Mouse (Mus musculus): ENCODE results near the gene Pnp. TPM values are rescaled to one million over a fixed set of nuclear protein-coding genes. Genes with fewer than 3 reads are reported as not detected.
"Not testable (repeated sequence)": the region's sequence is repeated elsewhere in the genome, so short reads cannot be mapped to it uniquely, and the experiment has no call there.

The Pnp gene
- polyA plus RNA-seq, 1 experiment from 2014 or later, result 75.2 TPM

- Histone ChIP-seq H3K36me3 (ENCODE audit: control insufficient read depth, insufficient read depth) (no peaks in the 10 kb centered on the region), H3K27ac (ENCODE audit: low read length) (no peak overlapping the region), H3K4me1 (ENCODE audit: control insufficient read depth, low read depth, low read length) (peaks cover 3% of the 10 kb centered on the region; the same call in 1 of the 2 replicates), H3K27me3 (ENCODE audit: control insufficient read depth, insufficient read depth, low read depth, low read length) (no peaks in the 10 kb centered on the region), H3K4me2 (ENCODE audit: low read depth, low read length) (no peak overlapping the region), H3K9ac (ENCODE audit: low read depth, low read length) (no peak overlapping the region), H3K9me3 (replicated peaks; ENCODE audit: control insufficient read depth, low read length) (no peaks in the 10 kb centered on the region), H3K4me3 (ENCODE audit: low read depth, low read length) (no peak overlapping the region)
- no peak for ATAC-seq (ENCODE audit: low read depth)
- WGBS (ENCODE audit: insufficient replicate concordance), result 26% methylated on average over 9 of the region's 9 CpGs
Measured at GRCm38 (mm10) chr14:50976674-50977073, 45.8 kb downstream of the Pnp start.

- not testable (repeated sequence) for H3K4me1 ChIP-seq (ENCODE audit: control insufficient read depth, low read depth, low read length); H3K27ac ChIP-seq (ENCODE audit: low read length); H3K9ac ChIP-seq (ENCODE audit: low read depth, low read length); H3K4me3 ChIP-seq (ENCODE audit: low read depth, low read length); H3K27me3 ChIP-seq (ENCODE audit: control insufficient read depth, insufficient read depth, low read depth, low read length); H3K36me3 ChIP-seq (ENCODE audit: control insufficient read depth, insufficient read depth); H3K4me2 ChIP-seq (ENCODE audit: low read depth, low read length); H3K9me3 ChIP-seq (replicated peaks; ENCODE audit: control insufficient read depth, low read length)
- WGBS (ENCODE audit: insufficient replicate concordance), result 53% methylated on average over 6 of the region's 6 CpGs
- ATAC-seq (ENCODE audit: low read depth), result peak; percentile 16; the same call in 1 of the 2 replicates
Measured at GRCm38 (mm10) chr14:50978451-50978850, 47.6 kb downstream of the Pnp start.

GRCm38 (mm10) chr14:50979631-50980030 is 48.7 kb downstream of the Pnp start:
- H3K27me3 ChIP-seq (ENCODE audit: control insufficient read depth, insufficient read depth, low read depth, low read length), result no peaks in the 10 kb centered on the region
- H3K4me3 ChIP-seq (ENCODE audit: low read depth, low read length), result no peak overlapping the region
- H3K36me3 ChIP-seq (ENCODE audit: control insufficient read depth, insufficient read depth), result no peaks in the 10 kb centered on the region
- no peak overlapping the region for H3K4me2 ChIP-seq (ENCODE audit: low read depth, low read length)
- ATAC-seq (ENCODE audit: low read depth), result no peak
- H3K27ac ChIP-seq (ENCODE audit: low read length), result no peak overlapping the region
- peaks cover 3% of the 10 kb centered on the region; the same call in 1 of the 2 replicates for H3K4me1 ChIP-seq (ENCODE audit: control insufficient read depth, low read depth, low read length)
- H3K9me3 ChIP-seq (replicated peaks; ENCODE audit: control insufficient read depth, low read length), result no peaks in the 10 kb centered on the region
- H3K9ac ChIP-seq (ENCODE audit: low read depth, low read length), result no peak overlapping the region

- Histone ChIP-seq H3K9ac (ENCODE audit: low read depth, low read length) (no peak overlapping the region), H3K27me3 (ENCODE audit: control insufficient read depth, insufficient read depth, low read depth, low read length) (no peaks in the 10 kb centered on the region), H3K27ac (ENCODE audit: low read length) (no peak overlapping the region), H3K4me3 (ENCODE audit: low read depth, low read length) (no peak overlapping the region), H3K4me1 (ENCODE audit: control insufficient read depth, low read depth, low read length) (peaks cover 3% of the 10 kb centered on the region; the same call in 1 of the 2 replicates), H3K9me3 (replicated peaks; ENCODE audit: control insufficient read depth, low read length) (no peaks in the 10 kb centered on the region), H3K36me3 (ENCODE audit: control insufficient read depth, insufficient read depth) (no peaks in the 10 kb centered on the region), H3K4me2 (ENCODE audit: low read depth, low read length) (no peak overlapping the region)
- peak; percentile 11; the same call in 1 of the 2 replicates for ATAC-seq (ENCODE audit: low read depth)
- 4% methylated on average over 2 of the region's 2 CpGs for WGBS (ENCODE audit: insufficient replicate concordance)
Measured at GRCm38 (mm10) chr14:50981207-50981606, 50.3 kb downstream of the Pnp start.

GRCm38 (mm10) chr14:50981837-50982236 is 51.0 kb downstream of the Pnp start:
- no peaks in the 10 kb centered on the region for H3K27me3 ChIP-seq (ENCODE audit: control insufficient read depth, insufficient read depth, low read depth, low read length)
- no peak overlapping the region for H3K4me2 ChIP-seq (ENCODE audit: low read depth, low read length)
- no peak overlapping the region for H3K27ac ChIP-seq (ENCODE audit: low read length)
- 21% methylated on average over 5 of the region's 5 CpGs for WGBS (ENCODE audit: insufficient replicate concordance)
- no peaks in the 10 kb centered on the region for H3K9me3 ChIP-seq (replicated peaks; ENCODE audit: control insufficient read depth, low read length)
- no peaks in the 10 kb centered on the region for H3K36me3 ChIP-seq (ENCODE audit: control insufficient read depth, insufficient read depth)
- no peak overlapping the region for H3K4me3 ChIP-seq (ENCODE audit: low read depth, low read length)
- no peak overlapping the region for H3K9ac ChIP-seq (ENCODE audit: low read depth, low read length)
- H3K4me1 ChIP-seq (ENCODE audit: control insufficient read depth, low read depth, low read length), result peaks cover 3% of the 10 kb centered on the region; the same call in 1 of the 2 replicates
- no peak for ATAC-seq (ENCODE audit: low read depth)

GRCm38 (mm10) chr14:50987668-50988067 is 56.8 kb downstream of the Pnp start:
- Histone ChIP-seq H3K36me3 (ENCODE audit: control insufficient read depth, insufficient read depth) (no peaks in the 10 kb centered on the region), H3K4me1 (ENCODE audit: control insufficient read depth, low read depth, low read length) (no peaks in the 10 kb centered on the region), H3K4me2 (ENCODE audit: low read depth, low read length) (no peak overlapping the region), H3K9ac (ENCODE audit: low read depth, low read length) (no peak overlapping the region), H3K4me3 (ENCODE audit: low read depth, low read length) (no peak overlapping the region), H3K27ac (ENCODE audit: low read length) (no peak overlapping the region), H3K27me3 (ENCODE audit: control insufficient read depth, insufficient read depth, low read depth, low read length) (no peaks in the 10 kb centered on the region), H3K9me3 (replicated peaks; ENCODE audit: control insufficient read depth, low read length) (no peaks in the 10 kb centered on the region)
- ATAC-seq (ENCODE audit: low read depth), result no peak
- 62% methylated on average over 2 of the region's 2 CpGs for WGBS (ENCODE audit: insufficient replicate concordance)

GRCm38 (mm10) chr14:50991037-50991436 is 60.2 kb downstream of the Pnp start:
- no peaks in the 10 kb centered on the region for H3K36me3 ChIP-seq (ENCODE audit: control insufficient read depth, insufficient read depth)
- 0 out of 2 replicates have a peak overlapping the region, but pooled peaks have one; percentile 10 for H3K4me2 ChIP-seq (ENCODE audit: low read depth, low read length)
- H3K4me3 ChIP-seq (ENCODE audit: low read depth, low read length), result no peak overlapping the region
- WGBS (ENCODE audit: insufficient replicate concordance), result 54% methylated on average over 3 of the region's 3 CpGs
- H3K27me3 ChIP-seq (ENCODE audit: control insufficient read depth, insufficient read depth, low read depth, low read length), result no peaks in the 10 kb centered on the region
- ATAC-seq (ENCODE audit: low read depth), result peak; percentile 59; the same call in 1 of the 2 replicates
- no peak overlapping the region for H3K9ac ChIP-seq (ENCODE audit: low read depth, low read length)
- H3K9me3 ChIP-seq (replicated peaks; ENCODE audit: control insufficient read depth, low read length), result no peaks in the 10 kb centered on the region
- H3K27ac ChIP-seq (ENCODE audit: low read length), result no peak overlapping the region
- no peaks in the 10 kb centered on the region for H3K4me1 ChIP-seq (ENCODE audit: control insufficient read depth, low read depth, low read length)

- Histone ChIP-seq H3K27ac (ENCODE audit: low read length) (no peak overlapping the region), H3K4me2 (ENCODE audit: low read depth, low read length) (no peak overlapping the region), H3K27me3 (ENCODE audit: control insufficient read depth, insufficient read depth, low read depth, low read length) (no peaks in the 10 kb centered on the region), H3K4me3 (ENCODE audit: low read depth, low read length) (no peak overlapping the region), H3K4me1 (ENCODE audit: control insufficient read depth, low read depth, low read length) (no peaks in the 10 kb centered on the region), H3K9ac (ENCODE audit: low read depth, low read length) (no peak overlapping the region), H3K9me3 (replicated peaks; ENCODE audit: control insufficient read depth, low read length) (no peaks in the 10 kb centered on the region), H3K36me3 (ENCODE audit: control insufficient read depth, insufficient read depth) (no peaks in the 10 kb centered on the region)
- 16% methylated on average over 3 of the region's 3 CpGs for WGBS (ENCODE audit: insufficient replicate concordance)
- ATAC-seq (ENCODE audit: low read depth), result no peak
Measured at GRCm38 (mm10) chr14:50997088-50997487, 66.2 kb downstream of the Pnp start.

- Histone ChIP-seq H3K27me3 (ENCODE audit: control insufficient read depth, insufficient read depth, low read depth, low read length) (no peaks in the 10 kb centered on the region), H3K9me3 (replicated peaks; ENCODE audit: control insufficient read depth, low read length) (no peaks in the 10 kb centered on the region), H3K4me2 (ENCODE audit: low read depth, low read length) (no peak overlapping the region), H3K36me3 (ENCODE audit: control insufficient read depth, insufficient read depth) (no peaks in the 10 kb centered on the region), H3K4me1 (ENCODE audit: control insufficient read depth, low read depth, low read length) (no peaks in the 10 kb centered on the region), H3K27ac (ENCODE audit: low read length) (no peak overlapping the region), H3K4me3 (ENCODE audit: low read depth, low read length) (no peak overlapping the region), H3K9ac (ENCODE audit: low read depth, low read length) (no peak overlapping the region)
- peak; percentile 30; the same call in 1 of the 2 replicates for ATAC-seq (ENCODE audit: low read depth)
- WGBS (ENCODE audit: insufficient replicate concordance), result 36% methylated on average over 2 of the region's 2 CpGs
Measured at GRCm38 (mm10) chr14:50997999-50998666, 67.3 kb downstream of the Pnp start.

Data from liver, embryonic 16.5 days (tissue).